Mouse (Mus musculus) forebrain, embryonic 12.5 days (tissue): ENCODE measurements around the gene Ilk. TPM values are rescaled to one million over a fixed set of nuclear protein-coding genes. Genes with fewer than 3 reads are reported as not detected.

Experiments
- polyA plus RNA-seq: library from polyadenylated mRNA; unstranded; fragments of >200 nt; fragmentation: Nextera tagmentation; extraction: Ambion mirVana; gene quantifications from 2 replicates; pipeline ENCODE4 v1.2.1, GENCODE M21; 2016

Gene Ilk
- polyA plus RNA-seq, 1 experiment from 2014 or later: 187 TPM

Other genes starting within 250 kb of the Ilk start
- 42.5 and 43.6 TPM in 2 replicates for gene Smpd1, start 182.2 kb upstream of the Ilk start, polyA plus RNA-seq
- gene Apbb1, start 154.9 kb upstream of the Ilk start, polyA plus RNA-seq: 149 and 160 TPM in 2 replicates
- 0.17 and 0.29 TPM in 2 replicates for gene Hpx, start 136.5 kb upstream of the Ilk start, polyA plus RNA-seq
- 50.6 and 51.2 TPM in 2 replicates for gene Trim3, start 103.0 kb upstream of the Ilk start, polyA plus RNA-seq
- 126 and 142 TPM in 2 replicates for gene Timm10b, start 96.5 kb upstream of the Ilk start, polyA plus RNA-seq
- gene Arfip2, start 96.2 kb upstream of the Ilk start, polyA plus RNA-seq: 72.2 and 73.8 TPM in 2 replicates
- 2.5 and 15.7 TPM in 2 replicates for gene Gm45799, start 96.0 kb upstream of the Ilk start, polyA plus RNA-seq
- gene Dnhd1, start 85.8 kb upstream of the Ilk start, polyA plus RNA-seq: 0.85 and 0.96 TPM in 2 replicates
- 39.5 and 41.5 TPM in 2 replicates for gene Rrp8, start 793 bp downstream of the Ilk start, polyA plus RNA-seq
- 145 and 170 TPM in 2 replicates for gene Taf10, start 7.8 kb downstream of the Ilk start, polyA plus RNA-seq
- 45.8 and 48.3 TPM in 2 replicates for gene Tpp1, start 15.6 kb downstream of the Ilk start, polyA plus RNA-seq
- 22.9 and 25.0 TPM in 2 replicates for gene Dchs1, start 51.1 kb downstream of the Ilk start, polyA plus RNA-seq
- 231 and 236 TPM in 2 replicates for gene Mrpl17, start 74.5 kb downstream of the Ilk start, polyA plus RNA-seq
- 0.06 TPM in 1 of 2 replicates, not detected in the other for gene Gm4070, start 217.4 kb downstream of the Ilk start, polyA plus RNA-seq